Mouse (Mus musculus) spleen, adult 2 months (tissue): ENCODE data around the gene Zfp638. TPM values are rescaled to one million over a fixed set of nuclear protein-coding genes. Genes with fewer than 3 reads are reported as not detected.

Source experiments
- DNase-seq, 2 experiments: peaks; one replicate each; pipeline versions ENCODE4 v3.0.0 to v3.0.0-alpha.2; 2012 to 2021; ENCODE audit warnings: low spot score in 2 of 2, low read depth in 1 of 2
- H3K27ac ChIP-seq: fragments of 200-500 bp; 2 replicates; pipeline ENCODE4 v1.5.1; 2012; ENCODE audit warnings: low read length, inconsistent platforms; ENCODE audit not compliant: insufficient read depth
- H3K27me3 ChIP-seq: fragments of 200-500 bp; 2 replicates; pipeline ENCODE4 v1.6.1; 2012; ENCODE audit warnings: mild to moderate bottlenecking, moderate library complexity, low read length, inconsistent platforms; ENCODE audit not compliant: control insufficient read depth, insufficient read depth
- H3K36me3 ChIP-seq: fragments of 200-500 bp; 2 replicates; pipeline ENCODE4 v1.6.1; 2012; ENCODE audit warnings: mild to moderate bottlenecking, low read length, inconsistent platforms; ENCODE audit not compliant: control insufficient read depth, insufficient read depth
- H3K4me1 ChIP-seq: fragments of 200-500 bp; 2 replicates; pipeline ENCODE4 v1.6.1; 2011; ENCODE audit warnings: inconsistent platforms; ENCODE audit not compliant: control insufficient read depth, insufficient read depth, insufficient read length
- H3K4me3 ChIP-seq: fragments of 200-500 bp; 2 replicates; pipeline ENCODE4 v1.5.1; 2011; ENCODE audit warnings: mild to moderate bottlenecking, inconsistent platforms; ENCODE audit not compliant: insufficient read depth, insufficient read length; ENCODE audit errors: extremely low read depth
- CTCF ChIP-seq: fragments of 200-500 bp; IDR thresholded peaks from 2 replicates; pipeline ENCODE4 v1.5.1; 2011; ENCODE audit warnings: mild to moderate bottlenecking, inconsistent platforms; ENCODE audit not compliant: insufficient read depth, insufficient read length, insufficient replicate concordance; ENCODE audit errors: extremely low read depth
- POLR2A ChIP-seq: fragments of 200-500 bp; IDR thresholded peaks from 2 replicates; pipeline ENCODE4 v1.6.1; 2011; ENCODE audit warnings: low read depth, low read length, inconsistent platforms
- WGBS: fragments of 180-500 bp; shearing (Covaris S2); methylation state at CpG from one replicate; pipeline ENCODE4 v1.1.7; 2018; 5-methylcytosine and 5-hydroxymethylcytosine counted together
- polyA plus RNA-seq: library from polyadenylated mRNA; depleted of rRNA; stranded (reverse); fragments of >200 nt; gene quantifications from 2 replicates; pipeline ENCODE4 v1.2.3, GENCODE M21; 2012

The Zfp638 gene
- polyA plus RNA-seq, 1 experiment: 8.7 TPM

- H3K27ac ChIP-seq: no peak overlapping the region
- H3K4me1 ChIP-seq: no peaks in the 10 kb centered on the region
- TF ChIP-seq POLR2A (no peak), CTCF (no peak)
- H3K27me3 ChIP-seq: no peaks in the 10 kb centered on the region
- no peak overlapping the region for H3K4me3 ChIP-seq
- no peak for DNase-seq
- peaks cover 15% of the 10 kb centered on the region; the same call in 1 of the 2 replicates for H3K36me3 ChIP-seq
These were observed 86.7 kb downstream of the Zfp638 start for GRCm38 (mm10) chr6:83953603-83954002.

GRCm38 (mm10) chr6:83987642-83988041, 120.7 kb downstream of the Zfp638 start:
- H3K4me1 ChIP-seq: no peaks in the 10 kb centered on the region
- peaks cover 17% of the 10 kb centered on the region for H3K36me3 ChIP-seq
- H3K4me3 ChIP-seq: no peak overlapping the region; the same call in 1 of the 2 replicates
- 90% methylated on average over 5 of the region's 5 CpGs for WGBS
- H3K27me3 ChIP-seq: no peaks in the 10 kb centered on the region
- H3K27ac ChIP-seq: no peak overlapping the region
- TF ChIP-seq CTCF: no peak
- DNase-seq: no peak

GRCm38 (mm10) chr6:84002716-84003115, 135.8 kb downstream of the Zfp638 start:
- Histone ChIP-seq H3K27ac (no peak overlapping the region), H3K4me3 (no peak overlapping the region), H3K36me3 (no peaks in the 10 kb centered on the region), H3K4me1 (no peaks in the 10 kb centered on the region), H3K27me3 (no peaks in the 10 kb centered on the region)
- TF ChIP-seq POLR2A: no peak
- no peak for TF ChIP-seq CTCF
- DNase-seq: no peak
- WGBS: 88% methylated on average over 1 of the region's 1 CpGs

- no peak overlapping the region for H3K27ac ChIP-seq
- H3K36me3 ChIP-seq: no peaks in the 10 kb centered on the region
- peaks cover 9% of the 10 kb centered on the region; the same call in 1 of the 2 replicates for H3K4me1 ChIP-seq
- WGBS: 84% methylated on average over 4 of the region's 4 CpGs
- DNase-seq: no peak
- no peak overlapping the region for H3K4me3 ChIP-seq
- H3K27me3 ChIP-seq: peaks cover 10% of the 10 kb centered on the region
- TF ChIP-seq POLR2A (no peak), CTCF (no peak)
These were observed 137.4 kb downstream of the Zfp638 start for GRCm38 (mm10) chr6:84004295-84004694.

- Histone ChIP-seq H3K27me3 (peaks cover 10% of the 10 kb centered on the region), H3K4me1 (peaks cover 9% of the 10 kb centered on the region; the same call in 1 of the 2 replicates), H3K27ac (no peak within 1 kb of the TSS), H3K4me3 (no peak within 1 kb of the TSS), H3K36me3 (no peaks in the 10 kb centered on the region)
- TF ChIP-seq POLR2A (no peak), CTCF (no peak)
- 3% methylated on average over 41 of the region's 41 CpGs for WGBS
- no peak for DNase-seq
These were observed 141.7 kb downstream of the Zfp638 start, which contains the start of gene Dysf for GRCm38 (mm10) chr6:84008363-84009171. Gene Dysf (plus strand): TSS chr6:84008590.

GRCm38 (mm10) chr6:84009172-84009872, 142.4 kb downstream of the Zfp638 start:
- no peak for TF ChIP-seq CTCF
- no peak for DNase-seq
- peaks cover 9% of the 10 kb centered on the region; the same call in 1 of the 2 replicates for H3K4me1 ChIP-seq
- WGBS: 46% methylated on average over 8 of the region's 8 CpGs
- no peak overlapping the region for H3K4me3 ChIP-seq
- peaks cover 10% of the 10 kb centered on the region for H3K27me3 ChIP-seq
- no peak overlapping the region for H3K27ac ChIP-seq
- H3K36me3 ChIP-seq: no peaks in the 10 kb centered on the region
